Mouse (Mus musculus) erythroblast, embryonic 14.5 days (primary cell): ENCODE data around the gene Rasa3.

Experiments
- GATA1 ChIP-seq: IDR thresholded peaks from 2 replicates; pipeline ENCODE4 v1.6.1; 2012; ENCODE audit warnings: low read length, inconsistent platforms, mixed read lengths
- TAL1 ChIP-seq: IDR thresholded peaks from 3 replicates; pipeline ENCODE4 v1.6.1; 2012; ENCODE audit warnings: low read length, inconsistent platforms, mixed read lengths

DNA sequence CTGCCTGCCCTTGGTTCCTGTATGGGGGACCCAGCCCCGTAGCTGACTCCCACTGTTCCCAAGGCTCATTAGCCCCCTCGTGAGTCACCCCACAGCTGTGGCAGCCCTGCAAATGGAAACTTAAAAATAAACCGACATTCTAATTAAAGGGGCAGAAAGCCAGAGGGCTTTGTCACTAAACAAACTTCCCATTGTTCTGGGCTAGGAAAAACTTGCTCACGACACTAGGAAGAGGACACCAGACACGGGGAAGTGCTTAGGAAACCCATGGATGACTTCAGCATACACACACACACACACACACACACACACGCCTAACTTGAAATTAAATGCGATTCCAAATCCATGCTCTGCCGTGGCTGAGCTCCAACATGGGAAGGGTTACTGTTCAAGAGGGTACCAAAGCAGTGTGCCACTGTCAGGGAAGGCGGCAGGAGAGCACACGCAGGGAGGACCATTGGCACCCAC lies 62.4 kb downstream of the Rasa3 start:
- no peak for TF ChIP-seq TAL1
- TF ChIP-seq GATA1, result no peak
